Mouse (Mus musculus) E14TG2a.4 (cell line): ENCODE data around the gene Sfrp4.

ENCODE experiments used
- CTCF ChIP-seq: conservative IDR thresholded peaks from 2 replicates; pipeline ENCODE4 v1.5.1; 2014; ENCODE audit warnings: low read length
- NANOG ChIP-seq: IDR thresholded peaks from 2 replicates; pipeline ENCODE4 v1.6.1; 2014; ENCODE audit warnings: borderline replicate concordance, low read length, mixed read lengths

GRCm38 (mm10) chr13:19595141-19595540, 27.8 kb upstream of the Sfrp4 start:
- TF ChIP-seq CTCF (no peak), NANOG (no peak)
